Mouse (Mus musculus) neural tube, embryonic 10.5 days (tissue): Measurements from ENCODE around the gene Med25.

ENCODE experiments used
- DNase-seq: peaks from one replicate; pipeline ENCODE4 v3.0.0-alpha.2; 2017; ENCODE audit warnings: low spot score; ENCODE audit errors: extremely low spot score

Gene Med25

DNA sequence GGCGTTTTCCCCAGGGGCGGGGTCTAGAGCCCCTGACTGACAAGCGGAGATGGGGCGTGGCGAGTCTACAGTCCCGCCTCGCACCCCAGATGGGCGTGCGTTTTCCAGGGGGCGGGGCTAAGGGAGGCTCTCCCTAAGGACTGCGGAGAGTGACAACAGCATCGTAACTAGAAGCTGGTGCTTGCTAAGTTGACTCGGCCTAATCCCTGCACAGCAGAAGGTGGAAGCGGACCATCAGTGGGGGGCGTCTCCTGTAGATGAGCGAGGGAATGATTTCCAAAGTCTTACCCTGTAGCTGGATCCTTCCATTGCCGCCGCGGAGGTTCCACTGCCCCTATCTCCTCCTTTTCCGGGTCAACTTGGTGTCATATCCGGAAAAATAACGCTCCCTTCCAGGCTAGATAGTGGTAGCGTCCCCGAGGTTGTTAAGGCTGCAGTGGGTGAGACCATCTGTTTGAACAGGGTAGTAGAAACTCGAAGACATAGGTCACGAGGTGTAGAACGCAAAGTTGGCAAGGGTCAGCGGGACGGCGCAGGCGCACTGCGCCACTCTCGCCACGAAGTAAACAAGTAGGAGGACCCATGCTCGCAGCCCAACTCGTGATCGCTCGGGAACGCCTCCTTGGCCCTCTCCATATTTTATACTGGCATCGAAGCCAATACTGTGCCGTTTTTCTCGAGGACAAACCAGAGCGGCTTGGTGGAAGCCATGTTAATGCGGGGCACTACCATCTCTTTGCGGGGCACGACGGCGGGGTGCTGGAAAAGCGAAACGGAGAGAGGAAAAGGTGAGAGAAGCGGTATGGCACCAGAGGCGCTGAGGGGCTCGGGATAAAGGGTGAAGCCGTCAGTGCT lies 43.7 kb downstream of the Med25 start, which contains the start of the genes Akt1s1 and Tbc1d17:
Gene Akt1s1, plus strand, starts transcription at position 431 of the 855 bp plus-strand sequence.
Gene Tbc1d17, minus strand, starts transcription at position 519 of the 855 bp plus-strand sequence.
- peak; percentile 94 for DNase-seq

- DNase-seq, result no peak
These were observed 44.7 kb downstream of the Med25 start for GRCm38 (mm10) chr7:44847772-44848171.

- DNase-seq, result no peak
These were observed 45.7 kb downstream of the Med25 start for GRCm38 (mm10) chr7:44846804-44847203.

DNA sequence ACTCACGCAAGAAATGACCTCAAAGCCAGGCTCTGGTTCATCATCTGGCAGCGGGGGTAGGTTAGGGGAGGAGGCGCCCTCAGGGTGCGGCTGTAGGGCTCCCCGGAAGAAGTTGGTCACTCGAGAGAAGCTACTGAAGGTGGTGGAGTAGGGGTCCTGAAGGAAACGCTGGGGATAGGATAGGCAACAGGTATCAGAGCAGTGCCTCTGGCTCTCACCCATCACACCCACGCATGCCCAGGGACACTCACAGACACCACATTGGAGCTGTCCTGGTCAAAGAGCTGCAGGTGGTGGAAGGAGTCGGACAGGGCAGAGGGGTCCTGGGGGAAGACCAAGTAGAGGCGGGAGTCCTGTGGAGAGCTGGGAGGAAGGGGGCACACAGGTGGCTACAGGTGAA lies 47.5 kb downstream of the Med25 start:
- DNase-seq, result no peak

GRCm38 (mm10) chr7:44841825-44842463 lies 50.6 kb downstream of the Med25 start:
- no peak for DNase-seq

DNA sequence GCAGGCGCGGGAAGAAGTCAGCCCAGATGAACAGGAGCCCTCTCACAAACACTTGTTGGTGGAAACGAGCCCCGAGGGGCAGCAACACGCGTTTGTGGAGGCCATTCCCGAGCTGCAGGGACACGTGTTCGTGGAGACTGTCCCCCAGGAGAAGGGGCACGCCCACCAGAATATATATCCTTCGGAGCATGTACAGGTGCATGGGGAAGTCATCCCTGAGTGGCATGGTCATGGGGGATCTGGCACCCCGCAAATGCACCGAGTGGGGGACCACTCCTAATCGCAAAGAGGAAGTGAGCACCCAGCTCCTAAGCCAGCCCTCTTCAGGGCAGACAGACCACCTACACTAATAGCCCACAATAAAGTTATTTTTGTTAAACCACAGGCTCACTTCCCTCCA lies 52.1 kb downstream of the Med25 start:
- DNase-seq, result no peak

DNA sequence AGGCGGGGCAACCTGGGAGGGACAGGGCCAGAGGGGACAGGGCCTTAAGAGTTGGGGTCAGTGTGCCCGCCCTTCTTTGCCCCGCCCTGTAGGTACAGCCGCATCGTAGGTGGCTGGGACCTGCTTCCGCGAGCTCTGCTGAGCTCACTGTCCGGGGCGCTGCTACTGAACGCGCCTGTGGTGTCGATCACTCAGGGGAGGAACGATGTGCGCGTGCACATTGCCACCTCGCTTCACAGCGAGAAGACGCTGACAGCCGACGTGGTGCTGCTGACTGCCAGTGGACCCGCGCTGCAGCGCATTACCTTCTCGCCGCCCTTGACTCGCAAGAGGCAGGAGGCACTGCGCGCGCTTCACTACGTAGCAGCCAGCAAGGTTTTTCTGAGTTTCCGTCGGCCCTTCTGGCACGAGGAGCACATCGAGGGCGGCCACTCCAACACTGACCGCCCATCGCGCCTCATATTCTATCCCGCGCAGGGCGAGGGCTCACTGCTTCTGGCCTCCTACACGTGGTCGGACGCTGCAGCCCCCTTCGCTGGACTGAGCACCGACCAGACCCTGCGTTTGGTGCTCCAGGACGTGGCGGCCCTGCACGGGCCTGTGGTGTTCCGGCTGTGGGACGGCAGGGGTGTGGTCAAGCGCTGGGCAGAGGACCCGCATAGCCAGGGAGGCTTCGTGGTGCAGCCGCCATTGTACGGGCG lies 52.9 kb downstream of the Med25 start:
- DNase-seq, result peak; percentile 54

GRCm38 (mm10) chr7:44839171-44839490 lies 53.4 kb downstream of the Med25 start:
- DNase-seq, result no peak

GRCm38 (mm10) chr7:44838073-44838472 lies 54.4 kb downstream of the Med25 start:
- no peak for DNase-seq

GRCm38 (mm10) chr7:44836423-44837053 lies 56.0 kb downstream of the Med25 start:
- DNase-seq, result no peak

DNA sequence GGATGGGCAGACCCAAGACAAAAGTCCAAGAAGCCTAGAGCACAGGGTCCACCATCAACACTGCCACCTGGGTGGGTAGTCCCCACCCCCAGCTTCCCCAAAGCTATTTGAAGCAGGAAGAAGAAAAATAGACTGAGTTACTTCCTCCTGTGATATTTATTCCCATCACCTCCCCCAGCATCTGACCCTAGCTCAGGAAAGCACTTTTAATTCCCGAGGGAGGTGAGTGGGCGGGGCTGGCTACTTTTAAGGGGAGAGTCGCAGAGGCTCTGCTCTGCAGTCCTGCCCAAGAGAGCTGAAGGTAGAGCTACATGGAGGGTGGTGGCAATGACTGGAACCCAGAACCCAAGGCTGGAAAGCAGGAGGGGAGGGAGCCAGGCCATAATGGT lies 56.5 kb downstream of the Med25 start:
- no peak for DNase-seq

- no peak for DNase-seq
These were observed 57.0 kb downstream of the Med25 start for GRCm38 (mm10) chr7:44835373-44836015.

GRCm38 (mm10) chr7:44832763-44833162 lies 59.7 kb downstream of the Med25 start:
- no peak for DNase-seq

GRCm38 (mm10) chr7:44828706-44829105 lies 63.8 kb downstream of the Med25 start:
- DNase-seq, result no peak

DNA sequence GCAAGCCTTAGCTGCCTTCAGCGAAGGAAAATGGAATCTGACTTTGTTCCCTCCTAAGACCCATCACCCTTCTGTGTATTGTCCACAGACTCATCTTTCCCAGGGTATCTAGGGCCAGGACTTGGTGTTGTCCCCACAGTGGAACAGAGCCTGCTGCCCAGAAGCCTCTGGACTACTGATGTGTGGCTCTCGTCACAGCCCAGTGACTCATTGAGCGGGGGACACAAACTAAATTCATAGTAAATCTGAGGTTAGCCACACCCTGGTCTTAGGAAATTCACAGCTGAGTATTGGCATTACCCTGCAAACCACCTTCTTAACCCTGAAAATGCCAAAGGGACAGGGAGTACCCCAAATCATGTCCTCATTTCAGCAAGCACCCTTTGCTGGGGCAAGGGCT lies 65.7 kb downstream of the Med25 start:
- DNase-seq, result no peak
